Mouse (Mus musculus) granulocyte monocyte progenitor cell, adult 5-6 weeks (primary cell): ENCODE data around the gene Gm128. TPM values are rescaled to one million over a fixed set of nuclear protein-coding genes. Genes with fewer than 3 reads are reported as not detected.
A peak's percentile ranks its signal among the peaks of the same experiment; 100 is the strongest.

Experiments
- ATAC-seq: replicated peaks from 2 replicates; pipeline ENCODE4 v1.8.0; 2016; ENCODE audit warnings: mild to moderate bottlenecking, moderate TSS enrichment, inconsistent platforms; ENCODE audit not compliant: poor library complexity, severe bottlenecking
- total RNA-seq, 2 experiments: library from RNA; stranded (forward) in 1 of 2; stranded (reverse) in 1 of 2; fragments of 200-712, 200-1000 nt in 1 of 2; fragments of >200 nt in 1 of 2; fragmentation: Nextera tagmentation in 1 of 2; gene quantifications; 2 replicates each; pipeline ENCODE4 v1.2.3; 2014 to 2017

The Gm128 gene
- total RNA-seq, 2 experiments from 2014 or later = 1.8 TPM; not detected in 1

GRCm38 (mm10) chr3:95270766-95271364, 29.5 kb upstream of the Gm128 start:
- ATAC-seq = no peak

DNA sequence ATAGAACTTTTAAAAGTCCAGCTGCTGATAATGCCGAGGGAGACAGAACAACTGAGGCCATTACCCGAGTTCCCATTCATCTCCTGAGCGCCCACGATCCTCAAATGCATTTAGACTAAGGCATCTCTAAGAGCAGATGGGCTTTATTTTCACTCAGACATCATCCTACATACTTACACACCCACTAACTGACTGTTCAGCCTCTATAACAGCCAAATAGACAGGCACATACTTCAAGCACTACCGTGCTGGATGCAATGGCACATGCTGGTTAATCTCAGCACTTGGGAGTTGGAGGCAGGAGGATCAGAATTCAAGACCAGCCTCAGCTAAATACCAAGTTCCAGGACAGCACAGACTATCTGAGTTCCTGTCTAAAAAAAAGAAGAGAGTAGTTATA, 28.4 kb upstream of the Gm128 start:
- no peak for ATAC-seq

DNA sequence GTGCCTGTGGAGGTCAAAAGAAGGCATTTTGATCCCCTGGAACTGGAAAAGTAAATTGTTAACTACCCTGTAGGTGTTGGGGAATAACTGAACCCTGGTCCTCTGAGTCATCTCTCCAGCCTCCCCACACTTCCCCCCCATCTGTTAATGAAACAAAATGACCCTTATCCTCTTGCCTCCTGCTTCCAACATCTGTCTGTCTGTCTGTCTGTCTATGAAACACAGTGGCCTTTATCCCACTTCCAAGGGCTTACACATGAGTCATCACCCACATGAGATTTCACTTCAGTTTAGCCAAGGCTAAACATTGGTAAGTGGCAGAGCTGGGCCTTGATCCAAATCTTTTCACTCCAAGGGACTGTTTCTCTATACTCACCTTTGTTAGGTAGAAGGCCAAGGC, 26.5 kb upstream of the Gm128 start:
- no peak for ATAC-seq

DNA sequence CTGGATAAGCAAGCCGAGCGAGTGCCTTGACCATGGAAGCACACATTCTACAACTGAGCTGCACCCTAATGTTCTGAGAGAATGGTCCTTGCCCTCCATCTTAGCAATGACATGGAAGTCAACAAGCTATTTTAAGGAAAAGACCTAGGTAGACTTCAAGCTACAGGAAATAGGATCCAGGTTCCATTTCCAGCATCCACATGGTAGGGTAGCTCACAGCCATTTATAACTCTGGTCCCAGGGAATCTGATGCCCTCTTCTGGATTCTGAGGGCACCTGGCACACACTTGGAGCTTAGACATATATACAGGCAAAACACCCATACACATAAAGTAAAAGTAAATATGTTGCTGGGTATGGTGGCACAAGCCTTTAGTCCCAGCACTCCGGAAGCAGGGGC, 24.7 kb upstream of the Gm128 start:
- ATAC-seq = no peak

DNA sequence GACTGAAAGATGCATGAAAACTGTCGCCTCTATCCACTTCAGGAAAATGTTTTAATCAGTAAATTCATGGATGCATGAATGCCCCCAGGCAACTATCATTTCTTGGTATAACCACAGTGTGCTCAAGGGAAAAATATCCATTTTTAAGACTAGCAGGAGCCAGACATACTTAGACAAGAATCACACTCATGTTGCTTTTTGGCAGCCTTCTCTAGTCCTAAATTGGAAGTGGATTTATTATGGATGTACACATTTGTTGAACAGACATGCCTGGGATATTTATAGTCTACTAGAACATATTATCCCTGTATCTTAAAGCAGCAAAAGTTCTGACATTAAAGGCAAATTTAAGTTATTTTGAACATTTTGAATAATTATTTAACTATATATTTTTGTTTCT, 23.3 kb upstream of the Gm128 start:
- no peak for ATAC-seq

- ATAC-seq = peak; percentile 97
These were observed 21.8 kb upstream of the Gm128 start for GRCm38 (mm10) chr3:95263089-95263739.

DNA sequence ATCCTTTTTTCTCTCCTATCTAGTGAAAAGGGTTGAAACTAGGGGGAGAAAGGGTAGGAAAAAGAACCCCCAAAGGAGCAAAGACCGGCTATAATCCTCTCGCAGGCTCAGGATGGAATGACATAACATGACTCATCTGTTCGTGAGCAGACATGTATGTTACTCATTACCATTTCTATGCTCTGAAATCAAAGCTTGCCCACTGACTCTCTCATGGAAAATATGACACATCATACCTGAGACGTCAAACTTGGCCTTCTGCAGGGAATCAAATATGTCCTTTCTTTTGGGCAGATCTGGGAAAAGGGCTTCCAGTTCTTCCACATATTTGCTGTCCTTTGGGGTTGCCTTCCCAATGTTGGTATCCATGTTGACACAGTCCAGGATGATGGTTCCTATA, 20.6 kb upstream of the Gm128 start:
- no peak for ATAC-seq

GRCm38 (mm10) chr3:95256931-95257330, 15.5 kb upstream of the Gm128 start:
- ATAC-seq = no peak

DNA sequence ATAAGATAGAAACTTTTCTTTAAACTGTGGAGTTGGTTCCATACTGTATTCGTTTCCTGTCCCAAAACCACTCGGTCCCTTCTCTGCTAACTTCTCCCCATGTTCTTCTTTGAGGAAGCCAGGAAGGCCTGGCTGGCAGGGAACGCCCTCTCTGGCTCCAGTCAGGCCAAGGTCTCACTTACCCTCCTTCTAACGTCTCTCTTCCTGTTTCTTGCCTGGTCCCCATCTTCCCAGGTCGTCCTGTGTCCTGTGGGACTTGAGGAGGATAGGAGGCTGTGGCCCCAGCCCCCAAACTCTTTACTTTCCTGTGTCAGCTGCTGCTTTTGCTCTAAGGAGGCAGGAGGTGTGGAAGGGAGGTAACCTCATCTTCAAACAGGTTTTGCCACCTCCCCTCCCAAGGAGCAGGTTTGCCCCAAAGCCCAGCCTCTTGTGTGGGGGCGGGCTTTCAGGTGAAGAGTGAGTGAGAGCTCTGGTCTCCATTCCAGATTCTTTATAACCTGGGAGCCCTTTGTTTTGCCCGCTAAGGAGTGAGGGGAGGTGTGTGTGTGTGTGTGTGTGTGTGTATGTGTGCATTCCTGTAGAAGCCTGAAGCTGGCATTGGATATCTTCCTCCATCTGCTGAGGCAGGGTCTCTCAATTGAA, 9.5 kb upstream of the Gm128 start, which contains the start of gene Bnipl:
Gene Bnipl, minus strand, starts transcription at position 411 of the 642 bp plus-strand sequence.
- ATAC-seq = 0 out of 2 replicates have a peak, but pooled peaks have one; percentile 7

DNA sequence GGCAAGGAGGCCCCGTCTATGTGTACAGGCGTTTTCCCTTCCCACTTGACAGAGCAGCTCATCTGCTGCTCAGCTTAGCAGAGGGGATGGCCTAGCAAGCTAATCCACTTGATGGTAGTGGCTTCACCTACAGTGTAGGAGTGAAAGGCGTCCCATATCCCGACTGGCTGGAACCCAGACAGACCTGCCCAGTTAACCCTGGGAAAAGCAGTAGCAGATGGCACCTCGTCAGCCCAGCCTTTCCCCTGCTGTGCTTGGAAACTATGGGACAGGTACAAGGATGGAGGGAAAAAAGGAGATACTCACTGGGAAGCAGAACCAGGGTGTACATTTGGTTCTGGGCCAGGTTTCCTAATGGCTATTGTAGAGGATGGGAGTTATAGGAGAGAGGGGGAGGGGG, 9.0 kb upstream of the Gm128 start:
- no peak for ATAC-seq

- no peak for ATAC-seq
These were observed 6.4 kb upstream of the Gm128 start for GRCm38 (mm10) chr3:95247660-95248336.

GRCm38 (mm10) chr3:95246465-95247231, 5.2 kb upstream of the Gm128 start:
- ATAC-seq = no peak

- ATAC-seq = no peak
These were observed 1.7 kb upstream of the Gm128 start for GRCm38 (mm10) chr3:95243086-95243485.

- peak; percentile 26; the same call in 1 of the 2 replicates for ATAC-seq
These were observed 498 bp downstream of the Gm128 start for GRCm38 (mm10) chr3:95240900-95241299.

DNA sequence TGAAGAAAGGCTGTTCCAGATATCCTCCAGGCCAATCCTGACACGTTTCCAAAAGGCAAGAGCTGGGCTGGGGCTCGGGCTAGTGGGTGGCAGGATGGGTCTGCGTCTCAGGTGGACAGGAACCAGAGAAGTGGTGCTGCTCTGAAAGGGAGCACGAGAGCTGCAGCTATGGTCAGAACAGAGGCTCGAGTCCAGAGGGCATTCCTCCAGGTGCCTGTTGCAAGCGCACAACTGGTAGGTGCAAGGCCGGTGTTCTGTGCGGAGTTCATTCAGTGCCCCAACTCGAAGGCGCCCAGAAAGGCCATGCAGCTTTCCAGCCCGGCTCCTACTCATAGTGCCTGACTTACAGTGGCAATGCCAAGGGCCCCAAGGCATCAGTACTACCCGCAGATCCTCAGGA, 1.4 kb downstream of the Gm128 start:
- no peak for ATAC-seq

DNA sequence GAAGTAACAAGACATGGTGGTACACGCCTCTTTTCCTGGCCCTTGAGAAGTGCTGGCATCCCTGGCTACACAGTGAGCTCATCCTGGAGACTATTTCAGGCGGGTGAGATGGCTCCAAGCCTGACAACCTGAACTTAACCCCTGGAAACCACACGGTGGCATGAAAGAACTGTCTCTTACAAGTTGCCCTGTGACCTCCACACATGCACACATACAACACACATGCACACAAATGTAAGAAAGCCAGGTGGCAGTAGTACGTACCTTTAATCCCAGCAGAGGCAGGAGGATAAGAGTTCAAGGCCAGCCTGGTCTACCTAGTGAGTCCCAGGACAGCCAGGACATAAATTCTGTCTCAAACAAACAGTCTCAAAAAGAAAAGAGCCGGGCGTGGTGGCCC, 2.4 kb downstream of the Gm128 start:
- ATAC-seq = no peak

DNA sequence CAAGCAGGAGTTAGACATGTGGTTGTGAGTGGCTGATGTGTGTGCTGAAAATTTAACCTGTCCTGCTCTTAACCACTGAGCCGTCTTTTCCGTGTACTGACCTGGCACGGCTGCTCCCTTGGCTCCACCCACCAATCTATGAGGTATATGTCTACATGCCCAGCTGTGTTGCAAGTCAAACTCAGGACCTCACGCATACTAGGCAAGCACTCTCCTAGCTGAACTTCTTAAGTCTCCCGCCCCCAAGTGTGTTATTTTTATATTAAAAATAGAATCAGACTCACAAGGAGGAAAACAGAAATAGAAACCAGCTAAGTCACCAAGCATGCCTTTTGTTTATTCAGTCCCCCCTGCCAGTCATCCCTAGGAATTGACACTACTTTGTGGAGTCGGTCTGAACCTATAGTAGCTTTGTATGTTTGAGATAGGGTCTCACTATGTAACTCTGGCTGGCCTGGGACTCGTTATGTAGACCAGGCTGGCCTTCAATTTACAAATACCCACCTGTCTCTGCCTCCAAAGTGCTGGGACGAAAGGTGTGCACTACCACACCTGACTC, 3.8 kb downstream of the Gm128 start:
- ATAC-seq = no peak

DNA sequence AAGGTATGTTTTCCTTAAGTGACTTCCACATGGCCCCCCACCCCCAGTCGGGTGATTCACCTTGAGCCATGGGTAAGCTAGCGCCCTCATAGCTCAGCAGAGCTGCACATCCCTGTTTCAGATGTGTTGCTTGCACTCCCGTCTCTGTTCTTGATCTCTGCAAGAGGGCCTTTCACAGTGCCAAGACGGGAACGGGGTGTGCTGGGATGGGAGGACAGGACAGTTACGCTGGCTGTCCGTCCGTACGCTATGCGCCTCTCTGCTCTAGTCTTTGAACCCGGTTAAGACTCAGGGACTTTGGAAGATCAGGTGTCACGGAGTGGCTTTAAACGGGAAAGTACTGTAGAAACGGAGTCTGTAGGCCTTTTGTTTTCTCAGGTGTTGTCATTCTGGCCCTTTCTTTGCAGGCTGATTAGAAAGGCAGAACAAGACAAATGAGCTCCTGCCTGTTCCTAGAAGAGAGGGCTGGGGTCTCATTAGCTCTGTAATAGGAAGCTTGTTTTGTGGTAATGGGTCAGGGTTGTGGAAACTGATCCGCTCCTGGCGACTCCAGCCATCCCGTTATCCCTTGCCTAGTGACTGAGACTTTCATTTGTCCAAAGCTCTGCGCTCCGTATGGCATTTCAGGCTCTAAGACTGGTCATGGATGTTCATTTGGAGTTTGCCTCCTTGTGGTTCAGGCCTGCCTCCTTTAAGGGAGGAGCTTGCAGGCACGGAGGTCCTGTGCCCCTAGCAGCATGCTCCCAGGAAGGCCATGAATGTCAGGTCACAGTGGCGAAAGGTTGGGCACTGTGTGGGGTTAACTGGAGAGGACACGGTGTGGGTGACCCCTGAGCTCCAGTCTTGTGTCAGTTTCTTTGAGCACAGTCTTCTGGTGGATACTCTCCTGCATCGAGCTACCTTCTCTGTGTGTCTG, 5.8 kb downstream of the Gm128 start:
- no peak for ATAC-seq
